Mouse (Mus musculus): ENCODE measurements around the gene Rasgrf2. TPM values are rescaled to one million over a fixed set of nuclear protein-coding genes. Genes with fewer than 3 reads are reported as not detected.

Gene Rasgrf2
- polyA plus RNA-seq, 1 experiment = 6.3 TPM

GRCm38 (mm10) chr13:92098484-92098883, 33.0 kb downstream of the Rasgrf2 start:
- Histone ChIP-seq H3K4me3 (ENCODE audit: control insufficient read depth, insufficient read depth, low read length) (no peak overlapping the region), H3K27ac (ENCODE audit: control insufficient read depth, insufficient read depth, low read length) (no peak overlapping the region), H3K36me3 (ENCODE audit: control insufficient read depth, insufficient read depth, low read length) (no peaks in the 10 kb centered on the region), H3K27me3 (ENCODE audit: control insufficient read depth, insufficient read depth, low read length) (no peaks in the 10 kb centered on the region), H3K4me1 (replicated peaks; ENCODE audit: control insufficient read depth, insufficient read depth, low read length) (no peaks in the 10 kb centered on the region)
- no peak for TF ChIP-seq CTCF (IDR thresholded peaks at IDR 0.05; ENCODE audit: borderline replicate concordance, control insufficient read depth, extremely low read depth, insufficient read depth, low read length, poor library complexity)
- no peak for TF ChIP-seq POLR2A (IDR thresholded peaks at IDR 0.05; ENCODE audit: control insufficient read depth, extremely low read depth, insufficient read depth, low read length, poor library complexity)
- 78% methylated on average over 7 of the region's 7 CpGs for WGBS
- no peak for DNase-seq

- Histone ChIP-seq H3K4me3 (ENCODE audit: control insufficient read depth, insufficient read depth, low read length) (no peak overlapping the region), H3K4me1 (replicated peaks; ENCODE audit: control insufficient read depth, insufficient read depth, low read length) (no peaks in the 10 kb centered on the region), H3K27ac (ENCODE audit: control insufficient read depth, insufficient read depth, low read length) (no peak overlapping the region), H3K27me3 (ENCODE audit: control insufficient read depth, insufficient read depth, low read length) (no peaks in the 10 kb centered on the region), H3K36me3 (ENCODE audit: control insufficient read depth, insufficient read depth, low read length) (no peaks in the 10 kb centered on the region)
- WGBS = 78% methylated on average over 12 of the region's 12 CpGs
- TF ChIP-seq CTCF (IDR thresholded peaks at IDR 0.05; ENCODE audit: borderline replicate concordance, control insufficient read depth, extremely low read depth, insufficient read depth, low read length, poor library complexity) (no peak), POLR2A (IDR thresholded peaks at IDR 0.05; ENCODE audit: control insufficient read depth, extremely low read depth, insufficient read depth, low read length, poor library complexity) (no peak)
- no peak for DNase-seq
Measured at GRCm38 (mm10) chr13:92095131-92096090, 36.0 kb downstream of the Rasgrf2 start.

GRCm38 (mm10) chr13:92093712-92094290, 37.7 kb downstream of the Rasgrf2 start:
- H3K27me3 ChIP-seq (ENCODE audit: control insufficient read depth, insufficient read depth, low read length) = no peaks in the 10 kb centered on the region
- no peak overlapping the region for H3K27ac ChIP-seq (ENCODE audit: control insufficient read depth, insufficient read depth, low read length)
- TF ChIP-seq POLR2A (IDR thresholded peaks at IDR 0.05; ENCODE audit: control insufficient read depth, extremely low read depth, insufficient read depth, low read length, poor library complexity) (no peak), CTCF (IDR thresholded peaks at IDR 0.05; ENCODE audit: borderline replicate concordance, control insufficient read depth, extremely low read depth, insufficient read depth, low read length, poor library complexity) (no peak)
- no peak for DNase-seq
- H3K4me3 ChIP-seq (ENCODE audit: control insufficient read depth, insufficient read depth, low read length) = no peak overlapping the region
- no peaks in the 10 kb centered on the region for H3K4me1 ChIP-seq (replicated peaks; ENCODE audit: control insufficient read depth, insufficient read depth, low read length)
- 85% methylated on average over 6 of the region's 6 CpGs for WGBS
- H3K36me3 ChIP-seq (ENCODE audit: control insufficient read depth, insufficient read depth, low read length) = no peaks in the 10 kb centered on the region

GRCm38 (mm10) chr13:92073111-92073510, 58.3 kb downstream of the Rasgrf2 start:
- DNase-seq = no peak
- H3K27me3 ChIP-seq (ENCODE audit: control insufficient read depth, insufficient read depth, low read length) = no peaks in the 10 kb centered on the region
- 96% methylated on average over 1 of the region's 1 CpGs for WGBS
- TF ChIP-seq POLR2A (IDR thresholded peaks at IDR 0.05; ENCODE audit: control insufficient read depth, extremely low read depth, insufficient read depth, low read length, poor library complexity) = no peak
- no peak overlapping the region for H3K4me3 ChIP-seq (ENCODE audit: control insufficient read depth, insufficient read depth, low read length)
- no peaks in the 10 kb centered on the region for H3K4me1 ChIP-seq (replicated peaks; ENCODE audit: control insufficient read depth, insufficient read depth, low read length)
- H3K27ac ChIP-seq (ENCODE audit: control insufficient read depth, insufficient read depth, low read length) = no peak overlapping the region
- no peaks in the 10 kb centered on the region for H3K36me3 ChIP-seq (ENCODE audit: control insufficient read depth, insufficient read depth, low read length)

GRCm38 (mm10) chr13:92068651-92069050, 62.8 kb downstream of the Rasgrf2 start:
- Histone ChIP-seq H3K36me3 (ENCODE audit: control insufficient read depth, insufficient read depth, low read length) (no peaks in the 10 kb centered on the region), H3K27me3 (ENCODE audit: control insufficient read depth, insufficient read depth, low read length) (no peaks in the 10 kb centered on the region), H3K27ac (ENCODE audit: control insufficient read depth, insufficient read depth, low read length) (no peak overlapping the region), H3K4me1 (replicated peaks; ENCODE audit: control insufficient read depth, insufficient read depth, low read length) (no peaks in the 10 kb centered on the region), H3K4me3 (ENCODE audit: control insufficient read depth, insufficient read depth, low read length) (no peak overlapping the region)
- no peak for TF ChIP-seq POLR2A (IDR thresholded peaks at IDR 0.05; ENCODE audit: control insufficient read depth, extremely low read depth, insufficient read depth, low read length, poor library complexity)
- TF ChIP-seq CTCF (IDR thresholded peaks at IDR 0.05; ENCODE audit: borderline replicate concordance, control insufficient read depth, extremely low read depth, insufficient read depth, low read length, poor library complexity) = no peak
- DNase-seq = no peak

- Histone ChIP-seq H3K4me1 (replicated peaks; ENCODE audit: control insufficient read depth, insufficient read depth, low read length) (no peaks in the 10 kb centered on the region), H3K4me3 (ENCODE audit: control insufficient read depth, insufficient read depth, low read length) (no peak overlapping the region), H3K27ac (ENCODE audit: control insufficient read depth, insufficient read depth, low read length) (no peak overlapping the region), H3K36me3 (ENCODE audit: control insufficient read depth, insufficient read depth, low read length) (no peaks in the 10 kb centered on the region), H3K27me3 (ENCODE audit: control insufficient read depth, insufficient read depth, low read length) (no peaks in the 10 kb centered on the region)
- no peak for DNase-seq
- TF ChIP-seq POLR2A (IDR thresholded peaks at IDR 0.05; ENCODE audit: control insufficient read depth, extremely low read depth, insufficient read depth, low read length, poor library complexity) = no peak
- TF ChIP-seq CTCF (IDR thresholded peaks at IDR 0.05; ENCODE audit: borderline replicate concordance, control insufficient read depth, extremely low read depth, insufficient read depth, low read length, poor library complexity) = no peak
- WGBS = 73% methylated on average over 2 of the region's 2 CpGs
Measured at GRCm38 (mm10) chr13:92067831-92068230, 63.6 kb downstream of the Rasgrf2 start.
